Mouse (Mus musculus): ENCODE data around the gene Stk24. TPM values are rescaled to one million over a fixed set of nuclear protein-coding genes. Genes with fewer than 3 reads are reported as not detected.

Gene Stk24
- polyA plus RNA-seq, 1 experiment from 2014 or later: 39.3 TPM

DNA sequence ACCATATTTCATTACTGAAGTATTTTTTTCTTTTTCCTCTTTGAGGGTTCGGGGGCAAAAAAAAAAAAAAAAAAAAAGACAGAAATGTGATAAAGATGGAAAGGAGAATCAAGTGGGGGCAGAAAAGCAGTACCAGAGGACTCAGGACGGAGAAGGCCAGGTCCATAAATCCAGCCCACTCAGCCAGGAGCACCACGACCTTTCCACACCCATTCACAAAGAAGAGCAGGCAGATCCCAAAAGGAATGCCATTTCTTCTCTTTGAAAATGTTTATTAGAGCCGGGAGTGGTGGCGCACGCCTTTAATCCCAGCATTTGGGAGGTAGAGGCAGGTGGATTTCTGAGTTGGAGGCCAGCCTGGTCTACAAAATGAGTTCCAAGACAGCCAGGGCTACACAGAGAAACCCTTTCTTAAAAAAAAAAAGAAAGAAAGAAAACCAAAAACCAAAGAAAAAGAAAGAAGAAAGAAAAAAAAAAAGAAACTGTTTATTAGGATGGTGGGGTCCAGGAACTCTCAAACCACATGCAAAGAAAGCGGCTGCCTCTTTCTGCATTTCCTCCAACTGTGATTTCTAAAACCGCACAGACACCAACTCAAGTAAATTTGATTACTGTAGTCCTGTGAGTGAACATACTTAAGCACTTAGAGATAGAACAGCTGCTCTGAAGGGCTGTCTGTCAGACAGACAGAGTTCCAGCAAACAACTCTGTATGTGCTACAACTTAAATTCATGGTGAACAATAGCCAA is 74.3 kb downstream of the Stk24 start:
- no peak for ATAC-seq (replicated peaks; ENCODE audit: low FRiP score)
- 61% methylated on average over 8 of the region's 8 CpGs for WGBS
- no peak overlapping the region for H3K27ac ChIP-seq

DNA sequence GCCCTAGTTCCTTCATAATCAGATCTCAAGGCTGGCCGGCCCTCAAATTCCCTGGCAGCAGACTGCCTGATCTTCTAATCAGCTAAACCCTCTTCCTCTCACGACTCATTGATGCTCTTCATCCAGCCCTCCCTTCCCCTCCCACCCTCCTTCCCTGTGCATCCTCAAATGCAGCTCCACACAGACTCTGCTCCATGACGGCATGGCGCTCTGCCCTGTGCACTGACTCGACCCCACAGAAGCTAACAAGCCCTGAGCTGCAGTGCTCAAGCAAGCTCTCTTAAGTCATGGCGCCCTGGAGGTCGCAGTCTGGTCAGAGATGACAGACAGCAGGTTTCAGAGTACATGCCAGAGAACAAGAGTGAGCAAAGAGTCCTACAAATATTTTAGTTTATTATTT is 75.3 kb downstream of the Stk24 start:
- Histone ChIP-seq H3K4me1 (peaks cover 15% of the 10 kb centered on the region), H3K4me3 (replicated peaks) (no peak overlapping the region), H3K27me3 (no peaks in the 10 kb centered on the region), H3K9ac (no peak overlapping the region), H3K27ac (no peak overlapping the region), H3K9me3 (replicated peaks) (no peaks in the 10 kb centered on the region), H3K4me2 (no peak overlapping the region), H3K36me3 (peaks cover 35% of the 10 kb centered on the region)
- ATAC-seq (replicated peaks; ENCODE audit: low FRiP score): peak; percentile 62; the same call in 1 of the 2 replicates
- 54% methylated on average over 7 of the region's 7 CpGs for WGBS

More for the DNA sequence above, 74.3 kb downstream of the Stk24 start:
- Histone ChIP-seq H3K9ac (no peak overlapping the region), H3K4me2 (no peak overlapping the region), H3K36me3 (peaks cover 25% of the 10 kb centered on the region), H3K9me3 (replicated peaks) (no peaks in the 10 kb centered on the region), H3K4me1 (peaks cover 24% of the 10 kb centered on the region), H3K27me3 (no peaks in the 10 kb centered on the region), H3K4me3 (replicated peaks) (no peak overlapping the region)

DNA sequence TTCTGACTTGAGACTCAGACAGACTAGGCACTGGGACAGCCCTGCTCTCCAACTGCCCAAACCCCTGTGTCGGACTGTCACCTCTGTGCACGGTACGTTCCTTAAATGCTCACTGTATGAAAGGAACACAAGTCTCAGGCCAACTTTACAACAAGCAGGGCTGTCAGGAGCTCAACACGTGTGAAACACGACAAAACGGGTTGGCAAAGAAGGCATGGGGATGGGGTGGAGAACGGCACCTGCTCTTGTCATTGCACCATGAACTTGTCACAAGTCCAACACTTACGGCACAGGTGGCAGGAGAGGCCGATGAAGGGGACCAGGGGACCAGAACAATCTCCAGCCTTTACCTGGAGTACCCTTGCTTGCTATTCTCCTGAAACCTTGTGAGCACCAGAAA is 80.7 kb downstream of the Stk24 start:
- Histone ChIP-seq H3K9ac (no peak overlapping the region), H3K9me3 (replicated peaks) (no peaks in the 10 kb centered on the region), H3K27ac (peak overlapping the region; percentile 32; the same call in 1 of the 2 replicates), H3K36me3 (peaks cover 78% of the 10 kb centered on the region), H3K4me1 (peaks cover 16% of the 10 kb centered on the region), H3K4me3 (replicated peaks) (no peak overlapping the region), H3K27me3 (no peaks in the 10 kb centered on the region), H3K4me2 (no peak overlapping the region)
- 94% methylated on average over 9 of the region's 9 CpGs for WGBS
- ATAC-seq (replicated peaks; ENCODE audit: low FRiP score): no peak

DNA sequence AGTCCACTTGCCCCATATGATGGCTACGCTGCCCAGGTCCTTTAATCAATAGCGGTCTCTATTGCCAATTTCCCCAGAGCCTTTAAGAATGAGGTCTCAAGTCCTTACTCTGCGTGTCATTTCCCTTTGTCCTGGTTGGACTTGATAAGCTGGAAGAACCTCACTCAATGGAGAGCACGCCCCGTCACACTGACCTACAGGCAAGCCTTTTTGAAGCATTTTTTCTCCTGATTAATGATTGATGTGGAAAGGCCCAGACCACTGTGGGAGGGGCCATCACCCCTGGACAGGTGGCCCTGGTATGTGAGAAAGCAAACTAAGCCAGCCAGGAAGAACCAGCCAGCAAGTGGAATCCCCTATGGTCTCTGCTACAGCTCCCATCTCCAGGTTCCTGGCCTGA is 81.3 kb downstream of the Stk24 start:
- no peaks in the 10 kb centered on the region for H3K27me3 ChIP-seq
- no peak overlapping the region for H3K4me2 ChIP-seq
- 81% methylated on average over 5 of the region's 5 CpGs for WGBS
- H3K4me1 ChIP-seq: peaks cover 16% of the 10 kb centered on the region
- no peak overlapping the region for H3K9ac ChIP-seq
- peak overlapping the region; percentile 32; the same call in 1 of the 2 replicates for H3K27ac ChIP-seq
- H3K4me3 ChIP-seq (replicated peaks): no peak overlapping the region
- no peaks in the 10 kb centered on the region for H3K9me3 ChIP-seq (replicated peaks)
- ATAC-seq (replicated peaks; ENCODE audit: low FRiP score): peak; percentile 76
- peaks cover 84% of the 10 kb centered on the region for H3K36me3 ChIP-seq

DNA sequence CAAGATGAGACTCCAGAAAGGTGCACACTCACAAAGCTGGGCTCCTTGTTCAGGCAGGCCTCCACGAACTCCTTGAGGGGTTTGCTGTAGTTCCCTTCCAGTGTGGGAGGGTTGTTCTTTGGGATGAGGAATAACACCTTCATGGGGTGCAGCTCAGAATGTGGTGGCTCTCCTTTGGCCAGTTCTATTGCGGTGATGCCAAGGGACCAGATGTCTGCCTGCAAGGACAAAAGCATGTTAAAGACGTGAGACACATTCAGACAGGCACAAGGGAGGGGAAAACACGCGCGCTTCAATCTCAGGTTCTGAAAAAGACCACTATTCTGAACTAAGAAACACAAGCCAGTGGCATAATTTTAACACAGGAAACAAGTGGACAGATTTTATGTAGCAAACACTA is 82.7 kb downstream of the Stk24 start:
- H3K27me3 ChIP-seq: no peaks in the 10 kb centered on the region
- 94% methylated on average over 6 of the region's 6 CpGs for WGBS
- H3K9ac ChIP-seq: no peak overlapping the region
- H3K4me1 ChIP-seq: peaks cover 16% of the 10 kb centered on the region
- no peak overlapping the region for H3K27ac ChIP-seq
- peaks cover 94% of the 10 kb centered on the region for H3K36me3 ChIP-seq
- no peak for ATAC-seq (replicated peaks; ENCODE audit: low FRiP score)
- H3K4me2 ChIP-seq: no peak overlapping the region
- no peaks in the 10 kb centered on the region for H3K9me3 ChIP-seq (replicated peaks)
- H3K4me3 ChIP-seq (replicated peaks): no peak overlapping the region

DNA sequence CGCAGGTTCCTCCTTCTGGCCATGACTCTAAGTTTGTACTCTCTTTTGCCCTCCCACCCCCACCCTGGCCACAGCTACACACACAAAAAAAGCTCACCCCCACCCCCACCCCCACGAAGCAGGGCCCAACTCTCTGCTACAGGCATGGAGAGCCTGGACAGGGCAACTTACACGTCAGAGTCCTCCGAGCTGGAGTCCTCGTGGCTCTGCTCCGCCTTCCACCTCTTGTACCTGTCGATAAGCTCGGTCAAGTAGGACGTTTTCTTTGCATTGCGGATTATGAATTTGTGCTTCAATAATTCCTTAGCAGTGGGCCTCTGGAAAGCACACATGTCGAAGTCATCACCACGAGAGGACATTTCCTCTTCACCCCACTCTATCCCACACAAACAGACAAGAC is 85.3 kb downstream of the Stk24 start:
- WGBS: 92% methylated on average over 12 of the region's 12 CpGs
- Histone ChIP-seq H3K36me3 (peaks cover 91% of the 10 kb centered on the region), H3K4me2 (no peak overlapping the region), H3K9me3 (replicated peaks) (no peaks in the 10 kb centered on the region), H3K4me3 (replicated peaks) (no peak overlapping the region), H3K27ac (no peak overlapping the region), H3K9ac (no peak overlapping the region), H3K27me3 (no peaks in the 10 kb centered on the region), H3K4me1 (peaks cover 14% of the 10 kb centered on the region)
- ATAC-seq (replicated peaks; ENCODE audit: low FRiP score): no peak

DNA sequence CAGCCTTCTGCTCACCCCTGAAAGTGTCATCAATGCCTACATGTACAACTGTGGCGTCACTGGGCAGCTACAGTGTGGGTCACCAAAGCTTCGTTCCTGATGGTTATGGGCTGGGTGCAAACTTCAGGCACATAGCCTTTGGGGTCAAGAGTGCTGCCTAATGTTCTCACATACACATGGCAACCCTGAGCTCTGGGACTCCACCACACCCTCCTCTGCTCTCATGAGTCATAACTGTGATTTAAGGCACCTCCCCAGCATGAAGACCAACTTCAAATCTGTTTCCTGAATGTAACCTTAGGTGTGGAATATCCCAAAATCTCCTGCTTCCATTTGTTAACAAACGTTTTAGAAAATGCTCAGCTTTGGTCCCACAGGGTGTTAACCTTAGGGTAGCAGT is 87.4 kb downstream of the Stk24 start:
- no peak overlapping the region for H3K4me3 ChIP-seq (replicated peaks)
- H3K4me2 ChIP-seq: no peak overlapping the region
- peaks cover 84% of the 10 kb centered on the region for H3K36me3 ChIP-seq
- ATAC-seq (replicated peaks; ENCODE audit: low FRiP score): no peak
- H3K4me1 ChIP-seq: no peaks in the 10 kb centered on the region
- no peaks in the 10 kb centered on the region for H3K27me3 ChIP-seq
- 93% methylated on average over 3 of the region's 3 CpGs for WGBS
- H3K9me3 ChIP-seq (replicated peaks): no peaks in the 10 kb centered on the region
- no peak overlapping the region for H3K9ac ChIP-seq
- H3K27ac ChIP-seq: no peak overlapping the region

DNA sequence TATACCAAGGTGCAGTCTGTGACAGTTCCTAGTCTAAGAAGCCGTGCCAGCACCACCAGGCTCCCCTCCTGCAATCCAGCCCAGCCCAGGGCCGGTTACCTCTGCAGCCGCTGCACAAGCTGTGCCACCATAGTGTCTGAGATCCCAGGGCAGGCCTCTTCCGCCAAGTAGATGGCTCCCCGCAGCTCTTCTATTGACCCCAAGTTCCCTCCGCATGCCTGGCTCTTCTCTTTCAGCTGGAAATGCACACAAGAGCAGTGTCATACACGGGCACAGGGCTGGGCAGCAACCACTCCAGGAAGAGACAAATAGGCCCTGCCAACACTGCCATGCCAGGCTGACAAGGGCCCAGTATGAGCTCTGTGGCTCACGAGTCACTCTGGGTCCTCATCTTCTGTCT is 87.9 kb downstream of the Stk24 start:
- no peak for ATAC-seq (replicated peaks; ENCODE audit: low FRiP score)
- no peaks in the 10 kb centered on the region for H3K9me3 ChIP-seq (replicated peaks)
- WGBS: 96% methylated on average over 8 of the region's 8 CpGs
- no peak overlapping the region for H3K27ac ChIP-seq
- peaks cover 84% of the 10 kb centered on the region for H3K36me3 ChIP-seq
- H3K4me2 ChIP-seq: no peak overlapping the region
- no peaks in the 10 kb centered on the region for H3K27me3 ChIP-seq
- no peak overlapping the region for H3K9ac ChIP-seq
- H3K4me1 ChIP-seq: no peaks in the 10 kb centered on the region
- H3K4me3 ChIP-seq (replicated peaks): no peak overlapping the region

DNA sequence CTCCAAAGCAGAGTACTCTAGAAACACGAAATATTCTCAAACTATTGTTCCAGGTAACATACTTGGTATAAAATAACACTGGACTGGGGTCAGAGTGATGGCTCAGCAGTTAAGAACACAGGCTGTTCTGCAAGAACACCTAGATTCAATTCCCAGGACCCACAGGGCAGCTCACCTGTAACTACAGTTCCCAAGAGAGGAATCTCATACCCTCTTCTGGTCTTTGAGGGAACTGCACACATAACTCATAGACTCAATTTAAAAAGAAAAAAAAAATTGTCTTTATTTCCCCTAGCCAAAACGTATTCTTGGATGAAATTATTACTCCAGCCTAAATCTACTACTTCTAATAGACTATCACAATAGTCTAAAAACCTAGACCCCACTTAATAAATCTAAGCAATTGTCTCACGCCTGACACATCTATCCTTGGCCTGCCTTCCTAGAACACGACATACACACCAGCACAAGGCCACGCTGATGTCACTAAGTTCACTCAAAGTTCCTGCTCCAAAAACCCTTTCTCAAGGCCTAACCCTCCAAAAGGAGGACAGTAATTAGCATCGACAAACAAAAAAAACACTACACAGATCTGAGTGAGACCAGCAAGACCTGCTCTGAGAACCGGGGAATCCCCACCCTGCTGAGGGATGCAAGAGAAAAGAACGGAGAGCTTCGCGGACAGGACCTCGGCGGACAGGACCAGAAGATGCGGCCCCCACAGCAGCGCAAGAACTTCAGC is 94.3 kb downstream of the Stk24 start:
- WGBS: 95% methylated on average over 14 of the region's 14 CpGs
- no peaks in the 10 kb centered on the region for H3K27me3 ChIP-seq
- H3K4me1 ChIP-seq: no peaks in the 10 kb centered on the region
- no peak overlapping the region for H3K4me3 ChIP-seq (replicated peaks)
- no peak overlapping the region for H3K27ac ChIP-seq
- no peaks in the 10 kb centered on the region for H3K9me3 ChIP-seq (replicated peaks)
- H3K36me3 ChIP-seq: peaks cover 89% of the 10 kb centered on the region
- no peak overlapping the region for H3K9ac ChIP-seq
- ATAC-seq (replicated peaks; ENCODE audit: low FRiP score): no peak
- no peak overlapping the region for H3K4me2 ChIP-seq

DNA sequence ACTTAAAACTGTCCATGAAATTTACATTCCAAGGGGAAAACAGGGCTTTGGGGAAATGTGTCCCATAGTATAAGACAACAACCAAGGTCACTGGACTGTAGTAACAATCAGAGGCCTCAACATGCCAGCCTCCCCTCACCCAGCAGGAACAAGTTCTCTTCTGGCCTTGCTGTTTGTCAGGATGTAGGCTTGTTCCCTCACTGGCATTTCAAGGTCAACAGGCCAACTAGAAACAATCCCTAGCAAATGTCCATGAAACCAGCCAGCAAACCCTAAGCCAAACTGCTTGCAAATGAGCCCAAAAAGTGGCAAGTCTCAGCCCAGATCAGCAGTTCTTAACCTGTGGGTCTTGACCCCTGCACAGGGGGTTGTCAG is 98.5 kb downstream of the Stk24 start:
- Histone ChIP-seq H3K9ac (no peak overlapping the region), H3K4me2 (no peak overlapping the region), H3K27me3 (no peaks in the 10 kb centered on the region), H3K27ac (no peak overlapping the region; the same call in 1 of the 2 replicates), H3K9me3 (replicated peaks) (no peaks in the 10 kb centered on the region), H3K4me3 (replicated peaks) (no peak overlapping the region), H3K36me3 (peaks cover 95% of the 10 kb centered on the region), H3K4me1 (no peaks in the 10 kb centered on the region)
- no peak for ATAC-seq (replicated peaks; ENCODE audit: low FRiP score)

DNA sequence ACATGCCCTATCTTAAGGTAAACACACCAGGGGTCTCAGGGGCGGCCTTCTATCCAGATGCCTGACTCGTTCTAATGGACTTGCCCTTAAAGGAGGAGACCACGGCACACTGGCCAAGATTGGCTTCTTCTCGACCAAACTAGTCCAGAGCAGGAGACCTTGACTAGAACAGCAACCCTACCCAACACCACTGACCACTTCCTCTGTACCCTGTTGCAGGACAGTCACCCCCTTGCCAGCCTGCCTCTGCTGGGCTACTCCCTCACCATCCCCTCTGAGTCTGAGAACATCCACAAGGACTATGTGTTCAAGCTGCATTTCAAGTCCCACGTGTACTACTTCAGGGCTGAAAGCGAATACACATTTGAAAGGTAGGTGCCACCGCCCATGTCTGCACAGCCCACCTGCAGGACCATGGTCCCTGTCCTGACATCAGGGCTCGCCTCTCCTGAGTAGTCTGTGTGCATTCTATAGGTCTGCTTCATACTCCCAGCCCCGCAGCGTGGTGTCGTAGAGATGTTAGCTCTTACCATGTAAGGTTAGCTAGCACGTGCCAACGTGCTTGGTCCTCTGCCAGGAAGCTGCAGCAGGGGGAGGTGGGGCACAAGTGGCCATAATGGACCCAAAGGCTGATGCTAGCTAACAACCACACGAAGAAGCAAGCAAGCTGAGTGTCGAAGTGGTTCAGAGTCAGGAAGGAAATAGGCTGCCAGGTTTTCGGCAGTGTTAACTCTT is 99.0 kb downstream of the Stk24 start:
- no peaks in the 10 kb centered on the region for H3K27me3 ChIP-seq
- no peaks in the 10 kb centered on the region for H3K9me3 ChIP-seq (replicated peaks)
- no peak for ATAC-seq (replicated peaks; ENCODE audit: low FRiP score)
- H3K27ac ChIP-seq: no peak overlapping the region
- H3K4me1 ChIP-seq: no peaks in the 10 kb centered on the region
- H3K4me2 ChIP-seq: no peak overlapping the region
- no peak overlapping the region for H3K9ac ChIP-seq
- no peak overlapping the region for H3K4me3 ChIP-seq (replicated peaks)
- WGBS: 83% methylated on average over 16 of the region's 16 CpGs
- H3K36me3 ChIP-seq: peaks cover 95% of the 10 kb centered on the region

DNA sequence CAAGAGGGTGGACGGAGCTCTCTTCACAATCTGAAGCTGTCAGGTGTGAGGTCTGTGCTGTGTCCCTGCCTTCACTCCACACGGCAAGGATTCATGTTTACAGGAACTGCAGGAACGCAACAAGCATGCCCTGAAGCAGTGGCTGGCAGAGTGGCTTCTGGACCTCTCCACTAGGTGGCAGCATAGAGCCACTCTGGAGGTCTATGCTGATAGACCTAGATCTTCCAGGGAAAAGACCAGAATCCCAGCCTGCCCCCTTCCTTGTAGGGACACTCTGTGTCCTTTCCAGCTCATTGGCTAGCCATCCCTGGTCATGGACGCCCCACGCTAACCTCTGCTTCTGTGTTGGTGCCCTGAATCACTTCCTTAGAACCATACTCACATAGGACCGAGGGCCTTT is 100.7 kb downstream of the Stk24 start:
- 34% methylated on average over 6 of the region's 6 CpGs for WGBS
- no peaks in the 10 kb centered on the region for H3K27me3 ChIP-seq

More for the DNA sequence above, 100.7 kb downstream of the Stk24 start:
- Histone ChIP-seq H3K4me2 (no peak overlapping the region), H3K9me3 (replicated peaks) (no peaks in the 10 kb centered on the region), H3K4me3 (replicated peaks) (no peak overlapping the region), H3K4me1 (no peaks in the 10 kb centered on the region), H3K27ac (0 out of 2 replicates have a peak overlapping the region, but pooled peaks have one; percentile 25), H3K9ac (no peak overlapping the region), H3K36me3 (peaks cover 95% of the 10 kb centered on the region)
- ATAC-seq (replicated peaks; ENCODE audit: low FRiP score): peak; percentile 69

Measured in kidney, embryonic 15.5 days (tissue).